Mouse (Mus musculus): ENCODE measurements around the gene Dock7.

Dock7 gene

DNA sequence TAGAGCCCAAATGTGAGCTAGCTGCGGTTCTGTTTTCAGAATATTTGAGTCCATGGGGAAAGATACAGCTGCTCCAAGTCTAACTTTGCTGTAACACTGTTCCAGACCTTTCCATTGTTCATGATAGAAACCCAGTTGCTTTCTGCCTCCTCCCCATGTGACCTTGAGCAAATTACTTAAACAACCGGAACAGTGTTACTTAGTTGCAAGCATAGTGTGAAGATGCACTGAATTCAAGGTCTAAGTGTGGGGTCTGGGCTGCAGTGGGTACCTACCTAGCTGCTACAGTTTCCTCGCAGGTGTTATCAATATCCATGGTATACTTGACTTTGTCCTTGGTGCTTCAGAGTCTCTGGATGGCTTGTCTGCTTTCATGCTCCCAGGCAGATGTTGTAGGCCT is 1.3 kb upstream of the Dock7 start:
- no peak for DNase-seq (ENCODE audit: low read depth in 2 of 2, low spot score in 2 of 2)

DNA sequence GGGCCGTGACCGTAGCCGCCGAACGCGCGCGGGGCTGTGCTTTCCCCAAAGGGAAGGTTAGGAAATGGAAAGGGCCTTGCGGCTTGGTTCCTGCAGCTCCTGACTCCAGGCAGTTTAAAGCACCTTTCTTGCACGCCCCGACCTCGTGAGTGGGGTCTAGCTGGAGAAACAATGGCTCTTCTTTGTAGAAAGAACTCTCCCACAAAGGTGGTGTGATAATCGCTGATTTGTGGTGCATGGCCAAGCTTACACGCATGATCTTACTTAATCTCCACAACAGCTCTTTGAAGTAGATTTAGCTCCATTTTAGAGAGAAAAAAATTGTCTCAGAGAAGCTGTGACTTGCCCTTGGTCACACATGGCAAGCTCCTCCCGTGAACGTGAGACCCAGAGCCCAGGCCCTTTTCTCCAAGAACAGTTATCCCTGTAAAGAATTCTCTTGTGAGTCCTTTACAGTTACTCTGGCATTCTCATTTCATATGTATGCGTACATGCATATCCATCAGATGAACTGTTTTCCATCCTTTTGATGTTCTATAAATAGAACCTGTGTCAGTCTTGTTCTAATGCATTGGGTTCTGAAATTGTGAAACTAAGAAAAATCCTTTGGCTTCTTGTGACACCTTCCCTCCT is 524 bp upstream of the Dock7 start:
- DNase-seq (ENCODE audit: low read depth in 2 of 2, low spot score in 2 of 2) = no peak

DNA sequence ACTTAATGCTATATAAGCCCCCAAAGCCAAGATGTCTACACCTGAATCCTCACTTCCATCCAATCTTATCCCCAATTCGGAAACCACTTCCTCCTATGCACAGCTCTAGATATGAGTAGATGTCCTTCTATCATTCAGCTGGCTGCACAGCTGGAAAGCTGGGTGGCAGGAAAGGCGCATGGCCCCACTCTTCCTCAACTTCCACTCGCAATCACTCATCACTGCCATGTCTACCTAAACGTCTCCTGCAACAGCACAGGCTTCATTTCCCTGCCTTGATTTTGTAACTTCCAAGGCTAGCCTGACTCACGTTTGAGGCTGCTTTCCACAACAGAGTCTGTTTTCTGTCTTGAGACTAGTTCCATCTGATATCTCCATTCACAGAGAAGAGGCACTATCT is 1.7 kb downstream of the Dock7 start:
- DNase-seq (ENCODE audit: low read depth in 2 of 2, low spot score in 2 of 2) = no peak

DNA sequence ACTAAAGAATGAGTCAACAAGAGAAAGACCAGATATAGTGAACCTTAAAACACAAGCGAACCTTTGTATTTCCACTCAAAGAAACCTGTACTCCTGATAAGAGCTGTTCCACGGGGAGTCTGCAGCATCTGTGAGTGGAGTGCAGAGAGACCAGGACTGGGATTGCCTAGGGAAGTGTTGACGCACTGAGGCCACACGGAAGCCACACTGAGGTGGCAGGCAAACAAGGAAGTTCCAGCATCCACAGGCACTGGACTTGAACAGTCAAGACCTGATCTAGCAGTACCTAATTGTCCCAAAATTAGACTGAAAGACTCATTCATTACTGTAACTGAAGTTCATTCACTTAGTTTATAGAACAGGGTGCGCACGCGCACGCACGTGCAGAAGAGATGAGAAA is 4.9 kb downstream of the Dock7 start:
- no peak for DNase-seq (ENCODE audit: low read depth in 2 of 2, low spot score in 2 of 2)

DNA sequence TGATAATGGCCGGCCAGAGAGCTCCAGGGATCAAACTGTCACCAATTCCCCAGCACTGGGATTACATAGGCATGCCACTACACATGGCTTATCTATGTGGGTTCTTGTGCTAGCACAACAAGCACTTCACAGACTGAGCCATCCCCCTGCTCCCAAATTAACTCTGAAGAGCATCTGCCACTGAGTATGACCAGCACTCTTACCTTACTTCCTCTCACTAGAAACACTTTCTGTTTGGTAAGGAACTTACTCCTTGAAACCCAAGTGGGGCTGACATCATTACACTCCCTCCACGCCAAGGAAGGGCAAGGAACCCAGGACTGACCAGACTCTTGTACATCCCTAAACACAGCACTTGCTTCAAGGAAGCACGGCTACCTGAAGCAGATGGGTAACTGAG is 9.0 kb downstream of the Dock7 start:
- DNase-seq (ENCODE audit: low read depth in 2 of 2, low spot score in 2 of 2) = no peak

DNA sequence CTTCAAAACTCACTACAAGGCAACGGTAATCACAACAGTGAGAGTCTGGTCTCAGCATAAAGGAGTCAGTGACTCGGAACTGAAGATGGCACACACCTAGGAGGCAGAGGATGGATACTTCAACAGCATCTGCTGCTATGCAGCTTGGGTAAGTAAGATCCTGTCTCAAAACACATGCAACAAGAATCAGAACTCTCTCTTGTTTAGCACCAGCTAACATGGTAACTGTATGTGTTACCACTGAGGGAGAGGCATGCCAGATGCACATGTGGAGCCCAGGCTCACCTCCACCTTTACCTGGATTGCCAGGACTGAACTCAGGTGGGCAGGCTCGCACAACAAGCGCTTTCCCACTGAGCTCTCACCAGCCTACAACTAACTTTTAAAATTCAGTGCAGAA is 11.9 kb downstream of the Dock7 start:
- no peak for DNase-seq (ENCODE audit: low read depth in 2 of 2, low spot score in 2 of 2)

DNA sequence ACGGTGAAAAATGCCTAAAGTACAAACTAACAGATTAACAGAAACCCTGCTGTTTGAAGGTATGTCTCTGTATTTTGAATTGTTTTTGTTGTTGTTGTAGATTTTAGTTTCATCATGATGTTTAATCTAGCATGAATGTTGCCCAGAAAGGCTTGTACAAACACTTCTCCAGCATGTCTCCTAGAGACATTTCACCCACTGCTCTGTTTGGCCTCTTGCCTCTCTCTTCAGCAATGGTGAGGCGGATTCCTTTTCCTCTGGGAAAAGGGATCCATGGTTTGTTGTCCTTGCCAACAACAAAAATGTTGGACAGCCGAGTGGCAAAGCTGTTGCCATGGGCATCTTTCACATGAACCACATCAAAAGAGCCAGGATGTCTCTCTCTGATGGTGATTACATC is 17.9 kb downstream of the Dock7 start:
- DNase-seq (ENCODE audit: low read depth in 2 of 2, low spot score in 2 of 2) = no peak

DNA sequence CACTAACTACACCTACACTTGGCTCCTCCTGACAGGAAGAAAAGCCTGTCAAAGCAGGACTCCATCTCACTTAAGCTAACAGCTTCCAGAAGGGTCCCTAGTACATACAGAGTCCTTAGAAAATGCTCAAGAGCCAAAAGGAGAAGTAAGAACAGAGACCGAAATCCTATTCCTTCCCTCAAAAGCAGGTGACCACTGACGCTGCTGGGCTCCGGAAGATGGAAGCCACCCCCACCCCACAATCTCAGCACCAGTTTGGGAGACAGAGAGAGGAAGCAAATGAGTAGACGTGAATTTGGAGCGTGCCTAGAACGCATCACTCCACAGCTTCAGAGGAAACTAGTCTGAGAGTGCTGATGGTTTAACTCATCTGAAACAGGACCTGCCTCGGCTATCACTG is 20.0 kb downstream of the Dock7 start:
- DNase-seq (ENCODE audit: low read depth in 2 of 2, low spot score in 2 of 2) = no peak

DNA sequence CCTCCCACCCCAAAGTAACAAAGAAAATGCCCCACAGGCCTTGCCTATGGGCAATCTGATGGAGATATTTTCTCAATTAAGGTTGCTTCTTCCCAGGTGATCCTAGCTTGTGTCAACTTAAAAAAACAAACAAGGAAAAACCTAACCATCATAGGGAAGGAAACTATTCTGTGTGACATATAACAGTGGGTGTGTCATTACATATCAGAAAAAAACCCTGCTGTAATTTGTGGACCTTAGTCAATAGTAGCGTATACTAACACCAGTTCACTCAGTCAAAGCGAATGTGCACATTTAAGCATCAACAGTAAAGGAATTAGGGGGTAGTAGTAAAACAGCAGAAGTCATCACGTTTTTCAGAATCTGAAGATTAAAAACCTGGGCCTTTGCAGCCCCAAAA is 28.9 kb downstream of the Dock7 start:
- DNase-seq (ENCODE audit: low read depth in 2 of 2, low spot score in 2 of 2) = no peak

DNA sequence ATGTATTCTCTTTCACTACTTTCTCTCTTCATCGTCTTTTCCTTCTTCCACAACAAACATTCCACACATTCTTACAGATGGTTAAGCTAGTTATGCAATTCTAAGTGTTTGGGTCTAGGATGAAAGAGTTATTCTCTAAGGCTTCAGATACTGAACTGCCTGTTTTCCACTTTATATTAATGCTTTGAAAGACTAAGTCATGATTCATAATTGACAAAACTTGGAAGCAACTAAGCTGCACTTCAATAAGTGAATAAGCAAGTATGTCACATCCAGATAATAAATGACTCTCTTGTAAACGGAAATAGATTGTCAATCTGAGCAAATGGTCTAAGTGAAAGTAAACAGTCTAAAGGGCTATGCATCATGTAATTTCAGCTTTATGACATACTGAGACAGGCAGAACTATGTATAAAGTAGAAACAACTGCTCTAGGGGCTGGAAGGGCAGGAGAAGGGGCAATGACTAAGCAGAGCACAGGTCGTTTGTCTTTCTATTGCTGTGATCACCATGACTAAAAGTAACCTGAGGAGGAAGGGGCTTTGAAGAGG is 29.5 kb downstream of the Dock7 start:
- DNase-seq (ENCODE audit: low read depth in 2 of 2, low spot score in 2 of 2) = no peak

DNA sequence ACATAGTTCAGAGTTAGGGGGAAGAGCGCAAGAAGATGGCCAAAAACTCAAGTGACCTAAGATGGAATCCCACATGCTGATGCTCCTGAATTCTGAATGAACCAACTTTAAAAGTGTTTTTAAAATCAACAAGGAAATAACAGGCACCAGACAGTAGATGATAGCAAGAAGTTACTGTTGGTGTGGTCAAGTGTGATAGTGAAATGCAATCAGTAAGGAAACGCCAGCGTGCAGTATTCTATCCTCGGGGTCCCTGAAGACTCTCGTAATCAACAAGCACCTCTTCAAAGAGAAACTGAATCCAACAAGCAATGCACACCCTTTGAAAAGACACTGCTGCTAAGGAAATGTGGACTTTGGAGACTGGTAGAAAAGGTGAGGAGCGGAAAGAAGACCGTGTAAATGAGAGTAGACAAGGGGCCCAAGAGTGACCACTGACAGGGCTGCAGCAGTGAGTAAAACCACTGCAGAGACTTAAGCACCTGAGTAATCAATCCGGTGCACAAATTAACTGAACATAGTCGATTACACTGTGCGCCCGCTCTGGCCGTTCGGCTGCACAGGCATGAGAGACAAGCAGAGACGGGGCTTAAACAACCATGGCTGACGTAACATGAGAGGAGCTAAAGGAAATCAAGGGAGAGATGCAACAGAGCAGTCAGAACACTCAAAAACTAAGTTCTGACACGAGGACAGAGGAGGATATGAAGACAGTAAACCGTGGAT is 32.8 kb downstream of the Dock7 start:
- DNase-seq (ENCODE audit: low read depth in 2 of 2, low spot score in 2 of 2) = no peak

DNA sequence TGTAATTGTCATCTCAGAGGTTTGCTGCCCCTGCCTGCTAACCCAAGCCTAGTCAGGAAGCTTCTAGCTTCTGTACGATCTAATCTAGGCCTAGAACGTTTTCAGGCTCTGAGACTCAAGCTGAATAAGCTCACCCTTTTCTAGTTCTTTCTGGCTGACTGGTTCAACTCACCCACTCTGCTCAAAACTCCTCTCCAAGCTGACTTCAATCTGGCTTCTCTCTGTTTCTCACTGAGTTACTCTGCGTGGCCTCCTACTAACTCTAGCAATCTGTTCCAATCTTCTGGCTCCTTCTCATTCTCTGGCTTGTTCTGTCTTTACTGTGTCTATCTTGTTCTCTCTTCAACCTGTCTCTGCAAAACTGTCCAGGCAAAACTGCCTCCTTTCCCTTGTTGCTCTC is 36.9 kb downstream of the Dock7 start:
- no peak for DNase-seq (ENCODE audit: low read depth in 2 of 2, low spot score in 2 of 2)

DNA sequence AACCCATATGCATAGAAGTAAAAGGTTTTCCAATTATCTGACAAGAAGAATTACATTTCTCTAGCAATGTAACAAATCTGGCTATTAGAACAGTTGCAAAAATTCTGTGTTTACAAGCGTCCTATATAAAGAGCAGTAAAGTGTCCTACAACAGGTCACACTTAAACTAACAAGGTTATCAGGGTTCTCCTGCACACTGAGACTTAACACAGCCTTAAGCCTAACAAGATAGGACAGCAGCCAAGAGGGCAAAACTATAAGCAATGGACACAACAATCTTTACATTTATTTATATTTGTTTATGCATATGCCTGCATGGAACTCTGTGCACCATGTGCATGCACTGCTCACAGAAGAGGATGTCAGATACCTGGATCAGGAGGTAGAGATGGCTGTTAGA is 39.5 kb downstream of the Dock7 start:
- no peak for DNase-seq (ENCODE audit: low read depth in 2 of 2, low spot score in 2 of 2)

DNA sequence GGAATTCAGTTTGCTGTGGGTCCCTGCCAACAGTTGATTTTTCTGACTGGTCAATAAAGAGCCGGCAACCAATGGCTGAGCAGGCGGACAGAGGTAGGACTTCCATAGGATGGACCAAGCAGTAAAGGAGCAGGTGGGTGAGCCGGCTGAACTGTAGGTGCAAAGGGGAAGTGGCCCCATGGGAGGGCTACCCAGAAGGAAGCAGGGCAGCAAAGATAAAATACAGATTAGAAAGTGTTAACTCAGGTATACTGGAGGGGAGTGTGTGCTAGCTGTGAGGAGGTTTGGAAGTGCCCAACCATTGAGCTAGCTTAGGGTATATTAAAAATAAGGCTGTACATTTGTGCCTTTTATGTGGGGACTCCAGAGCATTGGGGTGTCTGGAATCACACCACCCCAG is 42.7 kb downstream of the Dock7 start:
- no peak for DNase-seq (ENCODE audit: low read depth in 2 of 2, low spot score in 2 of 2)

DNA sequence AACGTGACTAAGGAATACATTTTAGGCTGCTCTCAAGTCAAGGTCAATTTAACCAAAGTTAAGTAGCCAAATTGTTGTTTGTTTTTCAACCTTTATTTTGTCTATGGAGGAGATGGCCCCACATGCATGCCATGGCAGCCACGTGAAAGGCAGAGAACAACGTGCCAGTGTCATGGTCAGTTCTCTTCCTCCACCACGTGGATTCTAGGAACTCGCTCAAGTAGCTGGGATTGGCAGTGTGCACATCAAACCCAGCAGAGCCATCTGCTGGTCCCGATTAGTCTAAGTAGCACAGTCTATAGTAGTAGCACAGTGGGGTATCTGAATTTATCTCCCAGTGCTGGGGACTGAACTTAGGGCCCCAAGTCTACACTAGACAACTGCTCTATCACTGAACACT is 51.9 kb downstream of the Dock7 start:
- no peak for DNase-seq (ENCODE audit: low read depth in 2 of 2, low spot score in 2 of 2)

DNA sequence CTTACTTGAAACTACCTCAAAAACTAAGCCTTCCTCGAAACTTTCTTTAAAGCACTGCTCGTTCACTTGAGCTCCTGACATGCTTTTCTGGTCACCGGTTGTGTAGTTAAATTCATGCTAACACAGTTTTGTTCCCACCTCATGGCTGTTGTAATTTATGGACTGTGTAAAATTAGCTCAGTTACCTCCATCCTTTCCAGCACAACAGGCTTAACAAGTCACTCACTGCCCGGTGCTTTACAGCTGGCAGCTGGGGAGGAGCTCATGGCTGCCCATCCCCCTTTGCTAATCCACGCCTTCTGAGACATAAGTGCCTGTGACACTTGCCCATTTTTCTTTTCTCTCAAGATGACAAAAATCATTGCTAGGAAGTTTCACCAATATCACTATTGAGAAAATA is 56.2 kb downstream of the Dock7 start:
- no peak for DNase-seq (ENCODE audit: low read depth in 2 of 2, low spot score in 2 of 2)

DNA sequence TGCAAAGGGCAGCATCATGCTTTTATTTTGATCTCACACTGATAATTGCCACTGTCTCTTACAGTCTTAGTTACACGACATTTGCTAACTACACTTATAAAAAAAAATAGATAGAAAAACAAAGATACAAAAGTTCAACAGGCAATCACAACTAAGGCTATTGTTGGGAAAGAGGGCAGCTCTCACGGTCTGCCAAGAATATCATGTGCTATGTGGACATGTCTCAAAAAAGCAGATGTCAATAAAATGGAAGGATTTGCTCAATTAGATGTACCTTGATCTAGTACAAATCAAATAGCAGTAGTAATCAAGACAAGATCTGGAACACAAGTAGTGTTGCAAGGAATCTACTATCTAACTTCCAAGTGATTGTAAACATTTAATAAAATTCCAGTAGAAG is 72.1 kb downstream of the Dock7 start:
- DNase-seq (ENCODE audit: low read depth in 2 of 2, low spot score in 2 of 2) = no peak

DNA sequence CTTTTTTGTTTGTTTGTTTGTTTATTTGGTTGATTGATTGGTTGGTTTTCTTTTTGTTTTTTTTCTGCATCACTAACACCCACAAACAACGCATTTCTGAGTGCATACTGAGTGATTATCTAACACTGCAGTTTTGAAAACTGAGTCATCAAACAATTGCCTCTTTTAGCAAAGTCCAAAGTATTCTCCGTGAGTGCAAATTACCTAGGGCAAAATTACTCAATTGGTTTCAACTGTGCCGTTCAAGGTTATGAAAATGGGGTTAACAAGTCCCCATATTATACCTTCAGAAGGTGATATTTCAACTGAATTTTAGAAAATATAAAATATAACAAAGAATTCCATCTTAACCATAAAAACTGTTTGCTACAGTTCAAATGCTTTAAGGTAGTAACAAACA is 74.2 kb downstream of the Dock7 start:
- DNase-seq (ENCODE audit: low read depth in 2 of 2, low spot score in 2 of 2) = no peak

DNA sequence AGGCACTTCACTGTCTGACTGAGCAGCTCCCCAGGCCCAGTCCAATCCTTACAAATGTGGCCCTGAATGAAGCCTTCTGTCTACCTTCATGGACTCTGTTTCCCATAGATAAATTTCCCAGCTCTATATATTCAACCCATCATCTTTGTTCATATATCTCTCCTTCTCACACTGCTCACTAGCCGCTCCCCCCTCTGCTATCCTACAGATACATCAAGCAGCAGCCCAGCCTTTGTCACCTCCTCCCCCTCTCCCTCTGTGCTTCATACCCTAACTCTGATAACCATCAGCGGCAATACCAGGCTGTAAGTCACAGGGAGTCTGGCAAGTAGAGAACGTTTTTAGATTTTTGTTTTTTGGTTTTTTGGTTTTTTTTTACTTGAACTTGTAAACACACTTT is 75.9 kb downstream of the Dock7 start:
- no peak for DNase-seq (ENCODE audit: low read depth in 2 of 2, low spot score in 2 of 2)

DNA sequence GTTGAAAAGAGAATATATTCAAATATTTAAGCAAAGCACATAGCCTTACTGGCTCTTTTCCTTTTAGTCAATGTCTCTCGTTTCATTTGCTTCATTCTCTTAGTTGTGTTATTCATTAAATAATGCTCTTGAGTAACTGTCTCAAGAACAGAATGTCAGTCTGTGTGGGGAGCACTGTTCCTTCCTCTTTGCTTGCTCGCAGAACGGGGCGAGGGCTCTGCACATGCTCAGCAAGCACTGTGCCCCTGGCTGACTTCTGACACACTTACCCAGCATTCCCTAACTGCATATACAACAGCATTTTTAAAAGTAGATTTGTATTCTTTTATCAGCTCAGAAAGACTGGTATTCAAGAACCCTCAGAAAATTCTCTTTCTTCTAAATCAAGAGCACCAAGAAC is 87.8 kb downstream of the Dock7 start:
- no peak for DNase-seq (ENCODE audit: low read depth in 2 of 2, low spot score in 2 of 2)

DNA sequence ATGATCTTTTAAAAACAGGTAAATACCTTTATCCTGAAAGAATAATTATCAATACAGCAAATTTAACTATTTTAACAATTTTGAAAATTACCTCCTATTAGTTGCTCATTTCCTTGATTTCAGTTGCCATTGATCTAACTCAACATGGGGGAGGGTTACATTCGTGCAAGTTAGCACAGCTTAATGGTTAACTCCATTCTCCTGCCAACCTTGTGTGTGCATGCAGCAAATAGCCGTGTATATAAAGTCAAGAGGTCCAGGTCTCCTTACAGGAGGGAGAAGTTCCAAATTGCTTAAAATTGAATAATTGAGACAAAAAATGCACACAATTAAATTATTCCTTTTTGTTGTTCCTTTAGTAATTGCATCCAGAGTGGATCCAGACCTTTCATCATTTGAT is 90.0 kb downstream of the Dock7 start, which contains the start of gene Angptl3:
Gene Angptl3, plus strand, starts transcription at position 269 of the 400 bp plus-strand sequence.
- no peak for DNase-seq (ENCODE audit: low read depth in 2 of 2, low spot score in 2 of 2)

DNA sequence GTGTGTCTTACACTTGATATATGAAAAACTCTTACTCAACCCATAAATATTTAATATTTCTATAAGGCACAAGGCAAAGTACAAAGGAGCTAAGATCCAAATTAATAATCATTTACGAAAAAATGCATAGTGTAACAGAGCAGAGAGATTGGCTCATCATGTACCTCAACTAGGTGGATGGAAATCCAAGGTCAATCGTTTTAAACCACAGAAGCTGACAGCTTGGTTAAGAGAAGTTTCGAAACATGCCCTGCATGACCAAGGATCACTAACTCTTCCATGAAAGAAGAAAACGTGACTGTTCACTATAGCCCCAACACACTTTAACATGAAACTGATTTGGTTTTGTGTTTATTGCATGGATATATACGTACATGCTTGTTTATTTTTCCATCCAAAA is 92.3 kb downstream of the Dock7 start:
- no peak for DNase-seq (ENCODE audit: low read depth in 2 of 2, low spot score in 2 of 2)

DNA sequence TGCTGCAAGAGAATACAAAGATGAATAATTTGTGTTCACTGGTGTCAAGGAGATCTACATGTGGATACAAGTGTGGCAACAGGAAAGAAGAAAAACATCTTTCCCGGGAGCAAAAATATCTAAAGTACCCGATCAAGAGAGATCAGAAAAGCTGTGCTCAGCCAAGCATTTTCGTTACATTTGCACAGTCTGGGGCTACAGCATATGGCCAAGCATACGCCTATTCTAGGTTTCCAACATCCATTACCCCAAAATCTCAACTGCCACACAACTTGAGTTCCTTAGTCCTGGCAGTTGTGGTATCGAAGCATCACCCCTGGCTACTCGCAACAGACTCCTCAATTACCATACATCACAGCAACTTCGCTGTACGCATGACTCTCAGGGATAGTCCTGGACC is 98.5 kb downstream of the Dock7 start:
- no peak for DNase-seq (ENCODE audit: low read depth in 2 of 2, low spot score in 2 of 2)
